Mouse (Mus musculus) CH12.LX (cell line): ENCODE measurements around the gene Pdgfa. TPM values are rescaled to one million over a fixed set of nuclear protein-coding genes. Genes with fewer than 3 reads are reported as not detected.

Experiments
- DNase-seq: peaks from one replicate; pipeline ENCODE4 v3.0.0-alpha.2; 2013; ENCODE audit errors: extremely low read depth
- H3K27ac ChIP-seq: 2 replicates; pipeline ENCODE4 v1.5.1; 2012; ENCODE audit warnings: low read depth, mild to moderate bottlenecking, control low read depth, moderate library complexity; ENCODE audit not compliant: insufficient read depth
- H3K27me3 ChIP-seq: replicated peaks from 2 replicates; pipeline ENCODE3; 2012; ENCODE audit warnings: inconsistent platforms
- H3K36me3 ChIP-seq, 2 experiments: replicated peaks in 1 of 2; 2 replicates each; pipeline versions ENCODE3 to v1.6.1; 2012; ENCODE audit warnings: inconsistent platforms in 1 of 2, low read length in 1 of 2, mild to moderate bottlenecking in 1 of 2, mixed read lengths in 1 of 2, moderate library complexity in 1 of 2; ENCODE audit not compliant: control insufficient read depth in 1 of 2, insufficient read depth in 1 of 2
- H3K4me1 ChIP-seq, 2 experiments: 2 replicates each; pipeline ENCODE4 v1.6.1; 2012; ENCODE audit warnings: inconsistent platforms in 1 of 2, moderate library complexity in 1 of 2; ENCODE audit not compliant: insufficient read depth in 2 of 2, control insufficient read depth in 1 of 2
- H3K4me2 ChIP-seq: 2 replicates; pipeline ENCODE4 v1.6.1; 2012; ENCODE audit warnings: low read depth, mild to moderate bottlenecking, control low read depth; ENCODE audit not compliant: poor library complexity, insufficient read depth, severe bottlenecking
- H3K4me3 ChIP-seq, 3 experiments: fragments of 150-350 bp in 1 of 3; sonication (generic) in 1 of 3; replicated peaks in 1 of 3; 2 replicates each; pipeline versions ENCODE3 to v1.5.1; 2011 to 2012; ENCODE audit warnings: low read depth in 2 of 3, low read length in 2 of 3, mild to moderate bottlenecking in 2 of 3, moderate library complexity in 2 of 3, control low read depth in 1 of 3, improper control_type of control experiment in 1 of 3, inconsistent platforms in 1 of 3, mixed read lengths in 1 of 3; ENCODE audit not compliant: poor library complexity in 1 of 3
- H3K79me2 ChIP-seq: replicated peaks from 2 replicates; pipeline ENCODE4 v1.6.1; 2012; ENCODE audit warnings: mild to moderate bottlenecking, moderate library complexity; ENCODE audit not compliant: control insufficient read depth, poor library complexity, insufficient read depth, severe bottlenecking; ENCODE audit errors: extremely low read depth
- H3K9ac ChIP-seq: 2 replicates; pipeline ENCODE4 v1.6.1; 2012; ENCODE audit warnings: low read depth, mild to moderate bottlenecking, control low read depth, moderate library complexity; ENCODE audit not compliant: insufficient read depth
- H3K9me3 ChIP-seq: replicated peaks from 2 replicates; pipeline ENCODE3; 2012; ENCODE audit warnings: low read length, inconsistent platforms, mixed read lengths
- BHLHE40 ChIP-seq: IDR thresholded peaks from 2 replicates; pipeline ENCODE4 v1.6.1; 2011; ENCODE audit warnings: mild to moderate bottlenecking, low read depth, low read length, improper control_type of control experiment
- CHD1 ChIP-seq: IDR thresholded peaks from 2 replicates; pipeline ENCODE4 v1.6.1; 2012; ENCODE audit warnings: low read depth, low read length, improper control_type of control experiment, inconsistent platforms
- CHD2 ChIP-seq: IDR thresholded peaks from 2 replicates; pipeline ENCODE4 v1.6.1; 2011; ENCODE audit warnings: low read length, improper control_type of control experiment
- E2F4 ChIP-seq: IDR thresholded peaks from 2 replicates; pipeline ENCODE4 v1.6.1; 2011; ENCODE audit warnings: low read depth, low read length, improper control_type of control experiment; ENCODE audit not compliant: insufficient replicate concordance
- ELF1 ChIP-seq: IDR thresholded peaks from 2 replicates; pipeline ENCODE4 v1.6.1; 2014; ENCODE audit warnings: low read depth, mild to moderate bottlenecking, inconsistent platforms, low read length, improper control_type of control experiment
- ETS1 ChIP-seq: conservative IDR thresholded peaks from 2 replicates; pipeline ENCODE4 v1.6.1; 2012; ENCODE audit warnings: low read depth, mild to moderate bottlenecking, inconsistent platforms, low read length, improper control_type of control experiment, moderate library complexity
- MAZ ChIP-seq: IDR thresholded peaks from 2 replicates; pipeline ENCODE4 v1.6.1; 2012; ENCODE audit warnings: low read depth, mild to moderate bottlenecking, inconsistent platforms, low read length, improper control_type of control experiment, moderate library complexity
- MEF2A ChIP-seq: IDR thresholded peaks from 2 replicates; pipeline ENCODE4 v1.6.1; 2014; ENCODE audit warnings: low read depth, mild to moderate bottlenecking, inconsistent platforms, low read length, improper control_type of control experiment, borderline replicate concordance
- MYC ChIP-seq: IDR thresholded peaks from 2 replicates; pipeline ENCODE4 v1.6.1; 2011; ENCODE audit warnings: low read depth, mild to moderate bottlenecking, improper control_type of control experiment, low read length
- NELFE ChIP-seq: IDR thresholded peaks from 2 replicates; pipeline ENCODE4 v1.6.1; 2011; ENCODE audit warnings: low read depth, low read length, improper control_type of control experiment
- PAX5 ChIP-seq: IDR thresholded peaks from 2 replicates; pipeline ENCODE4 v1.6.1; 2012; ENCODE audit warnings: low read length, inconsistent platforms, mixed read lengths
- POLR2A ChIP-seq: IDR thresholded peaks from 2 replicates; pipeline ENCODE4 v1.6.1; 2011; ENCODE audit warnings: low read depth, mild to moderate bottlenecking, improper control_type of control experiment, low read length
- POLR2AphosphoS2 ChIP-seq: IDR thresholded peaks from 2 replicates; pipeline ENCODE4 v1.6.1; 2011; ENCODE audit warnings: low read depth, low read length, improper control_type of control experiment
- SIN3A ChIP-seq: IDR thresholded peaks from 2 replicates; pipeline ENCODE4 v1.6.1; 2012; ENCODE audit warnings: low read length, improper control_type of control experiment, inconsistent platforms
- UBTF ChIP-seq: IDR thresholded peaks from 2 replicates; pipeline ENCODE4 v1.6.1; 2012; ENCODE audit warnings: low read depth, mild to moderate bottlenecking, inconsistent platforms, low read length, improper control_type of control experiment, moderate library complexity
- ZC3H11A ChIP-seq: IDR thresholded peaks from 2 replicates; pipeline ENCODE4 v1.6.1; 2012; ENCODE audit warnings: low read depth, mild to moderate bottlenecking, inconsistent platforms, low read length, improper control_type of control experiment
- ZKSCAN1 ChIP-seq: IDR thresholded peaks from 2 replicates; pipeline ENCODE4 v1.6.1; 2012; ENCODE audit warnings: low read depth, inconsistent platforms, low read length, improper control_type of control experiment, borderline replicate concordance
- ZMIZ1 ChIP-seq: IDR thresholded peaks from 2 replicates; pipeline ENCODE4 v1.6.1; 2012; ENCODE audit warnings: low read depth, mild to moderate bottlenecking, inconsistent platforms, low read length, improper control_type of control experiment
- ZNF384 ChIP-seq: IDR thresholded peaks from 2 replicates; pipeline ENCODE4 v1.6.1; 2012; ENCODE audit warnings: low read depth, low read length, improper control_type of control experiment, inconsistent platforms
- dilution Hi-C: fragments of 300-500 bp; cut with MboI; formaldehyde crosslinking; loops from 2 replicates; pipeline ENCODE4 v1.14.3; 2020; ENCODE audit warnings: low sequenced_read_pairs; ENCODE audit not compliant: extremely low pct_unique_long_range_greater_than_20kb, extremely low pct_ligation_motif_present
- in situ Hi-C: fragments of 300-500 bp; cut with MboI; formaldehyde crosslinking; loops from 3 replicates; pipeline ENCODE4 v1.14.3; 2019; ENCODE audit warnings: low sequenced_read_pairs, low pct_ligation_motif_present, low pct_unique_long_range_greater_than_20kb, mixed read lengths
- polyA plus RNA-seq: library from polyadenylated mRNA; unstranded; fragments of >175 nt; gene quantifications from 2 replicates; pipeline ENCODE4 v1.2.1, GENCODE M21; 2012; ENCODE audit warnings: low read depth; ENCODE audit not compliant: insufficient read length
- total RNA-seq, 2 experiments: library from RNA; depleted of rRNA; stranded (reverse); fragments of 300-350 nt in 1 of 2; fragments of >200 nt in 1 of 2; gene quantifications; 2 replicates each; pipeline ENCODE4 v1.2.3; 2012 to 2014

Gene Pdgfa
- total and polyA plus RNA-seq, 3 experiments: 26.5 to 30.7 (median 27.5) TPM

DNA sequence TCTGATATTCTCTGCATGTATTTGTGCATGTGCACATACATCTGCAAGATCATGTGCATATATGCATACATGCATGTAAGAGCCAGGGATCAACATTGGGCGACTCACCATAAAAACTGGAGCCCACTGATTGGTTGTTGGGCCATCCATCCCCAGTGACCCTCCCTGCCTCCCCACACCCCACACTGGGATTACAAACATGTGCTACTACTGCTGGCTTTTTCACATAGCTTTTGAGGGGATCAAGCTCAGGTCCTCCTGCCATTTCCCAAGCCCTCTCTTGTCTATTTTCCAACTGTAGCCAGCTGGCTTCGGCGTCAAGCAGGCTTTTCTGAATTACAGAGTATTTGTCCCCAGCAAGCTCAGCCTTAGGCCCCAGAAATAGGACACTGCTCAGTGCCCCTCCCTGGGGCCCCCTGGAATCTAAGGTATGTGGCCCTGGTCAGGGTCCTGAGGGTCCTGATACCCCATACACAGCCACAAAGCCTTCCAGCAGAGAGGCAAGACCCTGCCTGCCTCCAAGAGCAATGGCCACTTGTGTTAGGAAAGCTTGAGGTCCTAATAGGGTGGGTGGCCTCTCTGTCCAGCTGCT, 58.5 kb downstream of the Pdgfa start:
- Histone ChIP-seq H3K9ac (no peak overlapping the region), H3K27ac (no peak overlapping the region), H3K9me3 (no peaks in the 10 kb centered on the region), H3K4me2 (no peak overlapping the region), H3K36me3 (no peaks in the 10 kb centered on the region), H3K27me3 (no peaks in the 10 kb centered on the region), H3K4me3 (no peak overlapping the region), H3K4me1 (peaks cover 12 to 44% of the 10 kb centered on the region in 2 experiments), H3K79me2 (no peaks in the 10 kb centered on the region)
- in situ Hi-C loops (loop anchor here (10.0 kb wide), 1 partner anchor 64 kb away; no protein-coding TSS in a partner anchor), dilution Hi-C loops (no loop called here)
- no peak for DNase-seq
- TF ChIP-seq NELFE: no peak
- TF ChIP-seq MEF2A: no peak
- TF ChIP-seq CHD2: no peak
- TF ChIP-seq POLR2AphosphoS2: no peak
- no peak for TF ChIP-seq UBTF
- no peak for TF ChIP-seq MAZ
- no peak for TF ChIP-seq ZKSCAN1
- TF ChIP-seq ETS1: no peak
- no peak for TF ChIP-seq E2F4
- TF ChIP-seq CHD1: no peak
- no peak for TF ChIP-seq ELF1
- no peak for TF ChIP-seq BHLHE40
- TF ChIP-seq ZNF384: no peak

DNA sequence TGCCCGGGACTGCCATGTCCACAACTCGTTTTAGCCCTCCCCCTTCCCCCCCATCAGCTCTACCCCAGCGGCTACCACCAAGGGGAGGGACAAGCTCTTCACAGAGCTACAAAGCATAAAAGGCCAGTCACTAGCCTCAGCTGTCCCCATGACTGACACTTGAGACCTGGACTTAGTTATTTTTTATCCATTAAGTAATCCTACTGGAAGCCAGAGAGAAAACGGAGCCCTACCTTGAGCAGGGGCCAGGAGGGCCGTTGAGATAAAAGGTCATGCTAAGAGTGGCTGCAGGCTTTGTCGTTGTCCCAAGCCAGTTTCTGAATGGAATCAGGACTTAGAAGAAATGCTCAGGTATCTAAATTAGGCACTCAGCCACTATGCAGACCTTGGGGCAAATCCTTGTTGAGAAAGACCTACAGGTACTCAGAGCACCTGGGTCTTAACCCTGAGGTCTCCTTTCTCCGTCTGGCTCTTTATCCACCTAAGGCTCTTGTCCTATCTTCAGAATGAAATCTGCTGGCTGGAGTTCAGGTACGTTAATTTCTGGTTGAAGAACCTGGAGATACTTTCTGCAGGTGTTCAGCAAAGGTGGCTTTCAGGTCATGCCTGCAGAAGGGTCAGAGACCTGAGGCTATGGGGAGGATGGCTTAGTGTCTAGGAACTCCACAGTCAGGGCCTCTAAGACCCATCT, 60.6 kb downstream of the Pdgfa start:
- Histone ChIP-seq H3K9ac (no peak overlapping the region), H3K79me2 (no peaks in the 10 kb centered on the region), H3K4me1 (peaks cover 4 to 40% of the 10 kb centered on the region in 2 experiments; a peak in 3 of 4 replicates), H3K36me3 (no peaks in the 10 kb centered on the region), H3K4me3 (no peak overlapping the region), H3K4me2 (no peak overlapping the region), H3K27ac (no peak overlapping the region), H3K27me3 (no peaks in the 10 kb centered on the region), H3K9me3 (no peaks in the 10 kb centered on the region)
- dilution Hi-C loops: no loop called here
- in situ Hi-C loops: loop anchor here (10.0 kb wide), 1 partner anchor 62 kb away; no protein-coding TSS in a partner anchor
- no peak for DNase-seq
- TF ChIP-seq NELFE: no peak
- TF ChIP-seq ZMIZ1: no peak
- no peak for TF ChIP-seq POLR2A
- no peak for TF ChIP-seq SIN3A
- no peak for TF ChIP-seq ELF1
- no peak for TF ChIP-seq MEF2A
- no peak for TF ChIP-seq ZC3H11A
- no peak for TF ChIP-seq PAX5
- no peak for TF ChIP-seq MYC
- TF ChIP-seq CHD1: no peak
